Mouse (Mus musculus) layer of hippocampus, postnatal 14 days (tissue): ENCODE measurements at regions not wholly inside any gene's neighbourhood (a gene's known extent, or its start where the extent isn't known, plus 50 kb on each side); places are given as distances from the start of the nearest gene placed in this dataset.

Experiments used
- DNase-seq, 2 experiments: peaks; one replicate each; pipeline ENCODE4 v3.0.0; 2021 to 2022; ENCODE audit warnings: low spot score in 2 of 2, mixed read lengths in 1 of 2

DNA sequence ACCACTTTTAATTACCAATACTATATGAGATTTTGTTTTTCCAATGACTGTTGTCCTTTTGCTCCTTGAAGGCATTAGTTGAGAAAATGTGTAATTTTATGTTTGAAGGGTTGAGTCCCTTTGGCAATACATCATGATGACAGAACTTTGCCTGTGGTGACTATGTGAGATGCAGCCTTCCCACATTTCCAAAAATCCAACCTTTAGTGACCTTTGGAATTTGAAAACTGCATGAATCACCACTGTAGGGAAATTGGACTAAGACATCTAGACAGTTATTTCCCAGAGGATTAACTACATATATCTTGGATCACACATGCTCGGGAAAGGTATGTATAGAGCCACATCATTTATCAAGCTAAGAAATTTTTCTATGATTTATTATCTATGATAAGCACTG lies 57.7 kb downstream of the Fbxo5 start:
- no peak for DNase-seq

DNA sequence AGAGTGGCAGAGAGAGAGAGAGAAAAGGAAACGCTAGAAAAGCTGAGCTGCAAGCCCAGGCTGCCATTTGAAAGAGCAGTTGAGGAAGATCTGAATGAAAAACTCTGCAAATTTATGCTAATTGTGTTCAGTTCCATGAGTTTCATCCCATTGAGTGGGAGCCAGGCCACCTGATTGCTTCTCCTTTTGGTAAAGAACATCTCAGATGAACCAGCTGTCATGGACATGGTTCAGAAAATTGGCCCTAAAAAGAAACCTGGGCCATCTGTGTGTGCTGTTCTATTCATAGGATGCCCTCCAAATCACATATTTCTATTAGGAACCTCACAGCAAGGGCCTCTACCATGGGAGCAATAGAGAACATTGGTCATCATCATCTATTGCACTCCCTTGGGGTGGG lies 70.3 kb downstream of the Fbxo5 start:
- peak; percentile 30 to 82 for DNase-seq

DNA sequence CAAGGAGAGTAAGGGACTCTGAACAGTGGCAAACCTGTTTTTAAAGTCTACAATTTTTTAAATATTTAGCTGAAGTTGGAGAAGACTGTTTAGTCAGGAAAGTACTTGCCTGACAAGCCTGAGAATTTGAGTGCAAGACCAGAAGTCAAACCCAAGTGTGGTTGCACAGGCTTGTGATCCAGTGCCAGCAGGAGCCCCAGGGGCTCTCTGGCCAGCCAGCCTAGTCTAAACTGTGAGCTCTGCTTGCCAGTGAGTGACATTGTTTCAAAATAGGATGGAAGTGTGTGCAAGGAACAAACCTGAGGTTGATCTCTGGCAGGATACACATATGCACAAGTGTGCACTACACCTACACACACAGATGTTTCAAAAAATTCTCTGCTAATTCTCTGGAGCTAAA lies 60.8 kb downstream of the Vip start:
- no peak for DNase-seq

DNA sequence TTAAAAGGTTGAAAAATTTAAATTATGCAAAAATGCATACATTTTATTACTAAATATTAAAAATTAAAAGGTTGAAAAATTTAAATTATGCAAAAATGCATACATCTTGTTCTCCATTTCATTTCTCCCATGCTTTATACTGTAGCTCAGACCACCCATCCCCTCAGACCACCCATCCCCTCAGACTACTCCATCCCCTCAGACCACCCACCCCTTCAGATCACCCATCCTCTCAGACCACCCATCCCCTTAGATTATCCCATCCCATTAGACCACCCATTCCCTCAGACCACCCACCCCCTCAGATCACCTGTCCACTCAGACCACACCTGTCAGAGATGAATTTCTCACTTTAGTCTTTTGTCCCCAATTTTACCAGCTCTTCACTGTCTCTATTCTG lies 58.4 kb downstream of the Vip start:
- no peak for DNase-seq
